Mouse (Mus musculus) forebrain, embryonic 15.5 days (tissue): ENCODE measurements around the gene Sln. TPM values are rescaled to one million over a fixed set of nuclear protein-coding genes. Genes with fewer than 3 reads are reported as not detected.

Source experiments
- ATAC-seq: fragments of 200-750 bp; cut with Nextera tagmentation; replicated peaks from 2 replicates; pipeline ENCODE4 v1.8.0; 2017; ENCODE audit warnings: mild to moderate bottlenecking, moderate TSS enrichment, moderate library complexity
- H3K27ac ChIP-seq: fragments of 300-500 bp; sonication (generic); replicated peaks from 2 replicates; pipeline ENCODE4 v1.5.1; 2015; ENCODE audit warnings: mild to moderate bottlenecking, inconsistent platforms
- H3K27me3 ChIP-seq: fragments of 300-500 bp; sonication (generic); 2 replicates; pipeline ENCODE4 v1.6.1; 2015; ENCODE audit warnings: inconsistent platforms
- H3K36me3 ChIP-seq: fragments of 300-500 bp; sonication (generic); 2 replicates; pipeline ENCODE4 v1.6.1; 2015; ENCODE audit warnings: mild to moderate bottlenecking, inconsistent platforms
- H3K4me1 ChIP-seq: fragments of 300-500 bp; sonication (generic); 2 replicates; pipeline ENCODE4 v1.6.1; 2015; ENCODE audit warnings: inconsistent platforms
- H3K4me2 ChIP-seq: fragments of 300-500 bp; sonication (generic); replicated peaks from 2 replicates; pipeline ENCODE4 v1.6.1; 2015; ENCODE audit warnings: mild to moderate bottlenecking, inconsistent platforms
- H3K4me3 ChIP-seq: fragments of 300-500 bp; sonication (generic); 2 replicates; pipeline ENCODE4 v1.5.1; 2015; ENCODE audit warnings: mild to moderate bottlenecking, inconsistent platforms
- H3K9ac ChIP-seq: fragments of 300-500 bp; sonication (generic); replicated peaks from 2 replicates; pipeline ENCODE4 v1.6.1; 2015; ENCODE audit warnings: mild to moderate bottlenecking, inconsistent platforms
- H3K9me3 ChIP-seq: fragments of 300-500 bp; sonication (generic); 2 replicates; pipeline ENCODE4 v1.6.1; 2016; ENCODE audit warnings: inconsistent platforms
- WGBS: fragments of 180-500 bp; shearing (Covaris S2); methylation state at CpG from one replicate; pipeline ENCODE4 v1.1.7; 2015; ENCODE audit warnings: mixed read lengths; 5-methylcytosine and 5-hydroxymethylcytosine counted together
- polyA plus RNA-seq: library from polyadenylated mRNA; unstranded; fragments of >200 nt; fragmentation: Nextera tagmentation; extraction: Ambion mirVana; gene quantifications from 2 replicates; pipeline ENCODE4 v1.2.1, GENCODE M21; 2015

Gene Sln
- polyA plus RNA-seq, 1 experiment from 2014 or later = 1.3 TPM

GRCm38 (mm10) chr9:53852158-53852557, 2.2 kb downstream of the Sln start:
- 86% methylated on average over 4 of the region's 4 CpGs for WGBS
- Histone ChIP-seq H3K4me3 (no peak overlapping the region), H3K27me3 (no peaks in the 10 kb centered on the region), H3K9ac (no peak overlapping the region), H3K4me1 (peaks cover 13% of the 10 kb centered on the region; the same call in 1 of the 2 replicates), H3K27ac (no peak overlapping the region), H3K9me3 (no peaks in the 10 kb centered on the region), H3K36me3 (no peaks in the 10 kb centered on the region), H3K4me2 (no peak overlapping the region)
- ATAC-seq = no peak

DNA sequence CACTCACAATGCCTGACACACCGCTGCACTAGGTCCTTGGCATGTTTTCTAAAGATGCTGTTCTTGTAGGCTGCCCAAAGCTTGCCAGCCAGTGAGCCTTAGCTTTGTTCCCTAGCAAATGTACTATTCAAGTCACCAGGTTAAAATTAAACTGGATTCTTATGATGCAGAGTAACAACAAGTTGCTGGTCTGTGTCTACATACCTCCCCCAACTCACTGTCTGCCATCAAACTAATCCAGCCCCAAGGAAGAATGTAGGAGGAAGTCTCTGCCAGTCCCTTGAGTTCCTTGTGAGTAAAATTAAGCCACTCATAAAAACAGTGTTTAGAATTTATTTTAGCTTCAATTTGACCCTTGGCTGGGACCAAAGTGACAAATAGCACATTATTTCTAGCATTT, 3.7 kb downstream of the Sln start:
- Histone ChIP-seq H3K4me2 (no peak overlapping the region), H3K9ac (no peak overlapping the region), H3K4me1 (peaks cover 2% of the 10 kb centered on the region; the same call in 1 of the 2 replicates), H3K9me3 (no peaks in the 10 kb centered on the region), H3K27ac (no peak overlapping the region), H3K27me3 (no peaks in the 10 kb centered on the region), H3K4me3 (no peak overlapping the region), H3K36me3 (no peaks in the 10 kb centered on the region)
- WGBS = 61% methylated on average over 1 of the region's 1 CpGs
- no peak for ATAC-seq

DNA sequence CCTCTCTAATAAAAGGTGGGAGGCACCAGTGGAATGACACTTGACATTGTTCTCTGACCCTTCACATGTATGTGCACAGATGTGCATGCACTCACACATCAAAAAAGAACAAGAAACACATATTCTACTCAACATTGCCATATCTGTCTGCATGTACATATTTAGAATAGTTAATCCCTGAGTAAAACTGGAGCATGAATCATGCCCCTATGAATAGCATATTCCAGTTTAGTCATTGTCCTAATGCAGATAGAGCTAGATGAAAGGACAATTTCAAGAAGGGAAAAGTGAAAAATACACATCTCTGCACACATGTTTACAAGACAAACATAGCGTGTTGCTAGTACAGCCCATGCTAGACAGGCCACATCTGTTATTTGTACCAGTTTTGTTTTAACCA, 4.6 kb downstream of the Sln start:
- no peak for ATAC-seq
- Histone ChIP-seq H3K9me3 (no peaks in the 10 kb centered on the region), H3K4me3 (no peak overlapping the region), H3K27me3 (no peaks in the 10 kb centered on the region), H3K9ac (no peak overlapping the region), H3K4me2 (no peak overlapping the region), H3K27ac (no peak overlapping the region), H3K4me1 (no peaks in the 10 kb centered on the region), H3K36me3 (no peaks in the 10 kb centered on the region)
- WGBS = 90% methylated on average over 1 of the region's 1 CpGs

DNA sequence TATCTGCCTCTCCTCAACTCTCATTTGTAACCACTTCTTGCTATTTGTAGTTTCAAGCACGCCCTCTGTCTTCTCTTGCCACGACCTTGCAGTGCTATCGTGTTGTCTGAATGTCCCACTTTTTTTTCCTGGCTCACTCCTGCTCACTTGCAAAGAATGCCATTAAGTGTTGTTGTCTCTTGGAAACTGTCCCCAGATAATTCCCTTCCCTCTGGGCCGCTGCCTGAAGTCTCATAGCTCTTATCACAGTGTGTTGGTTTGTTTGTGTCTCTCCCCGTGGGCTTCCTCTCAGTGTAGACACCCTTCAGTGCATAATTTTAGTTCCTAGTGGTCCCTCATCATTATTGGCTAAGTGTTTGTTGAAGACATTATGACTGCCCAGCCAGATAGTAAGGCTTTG, 7.9 kb downstream of the Sln start:
- 83% methylated on average over 5 of the region's 5 CpGs for whole genome bisulfite sequencing
- H3K4me3 ChIP-seq = no peak overlapping the region
- H3K4me1 ChIP-seq = no peaks in the 10 kb centered on the region
- no peak overlapping the region for H3K27ac ChIP-seq
- H3K27me3 ChIP-seq = no peaks in the 10 kb centered on the region
- H3K9ac ChIP-seq = no peak overlapping the region
- no peaks in the 10 kb centered on the region for H3K36me3 ChIP-seq
- H3K9me3 ChIP-seq = no peaks in the 10 kb centered on the region
- no peak for ATAC-seq
- no peak overlapping the region for H3K4me2 ChIP-seq

GRCm38 (mm10) chr9:53873239-53873638, 23.3 kb downstream of the Sln start:
- no peaks in the 10 kb centered on the region for H3K27me3 ChIP-seq
- no peak overlapping the region for H3K4me2 ChIP-seq
- 91% methylated on average over 8 of the region's 8 CpGs for WGBS
- no peaks in the 10 kb centered on the region for H3K36me3 ChIP-seq
- no peak for ATAC-seq
- no peak overlapping the region for H3K27ac ChIP-seq
- H3K9ac ChIP-seq = no peak overlapping the region
- H3K9me3 ChIP-seq = no peaks in the 10 kb centered on the region
- no peak overlapping the region for H3K4me3 ChIP-seq
- no peaks in the 10 kb centered on the region for H3K4me1 ChIP-seq

GRCm38 (mm10) chr9:53877423-53877822, 27.5 kb downstream of the Sln start:
- Histone ChIP-seq H3K4me3 (no peak overlapping the region), H3K9me3 (no peaks in the 10 kb centered on the region), H3K27me3 (no peaks in the 10 kb centered on the region), H3K27ac (no peak overlapping the region), H3K4me2 (no peak overlapping the region), H3K4me1 (no peaks in the 10 kb centered on the region), H3K9ac (no peak overlapping the region), H3K36me3 (no peaks in the 10 kb centered on the region)
- ATAC-seq = no peak
- 21% methylated on average over 2 of the region's 2 CpGs for WGBS

GRCm38 (mm10) chr9:53883588-53884280, 33.8 kb downstream of the Sln start:
- 81% methylated on average over 23 of the region's 23 CpGs for WGBS
- H3K27ac ChIP-seq = peak overlapping the region; percentile 79
- H3K4me1 ChIP-seq = no peaks in the 10 kb centered on the region
- no peaks in the 10 kb centered on the region for H3K9me3 ChIP-seq
- no peak overlapping the region for H3K4me2 ChIP-seq
- ATAC-seq = peak; percentile 93
- H3K4me3 ChIP-seq = no peak overlapping the region
- no peaks in the 10 kb centered on the region for H3K36me3 ChIP-seq
- no peaks in the 10 kb centered on the region for H3K27me3 ChIP-seq
- H3K9ac ChIP-seq = no peak overlapping the region

DNA sequence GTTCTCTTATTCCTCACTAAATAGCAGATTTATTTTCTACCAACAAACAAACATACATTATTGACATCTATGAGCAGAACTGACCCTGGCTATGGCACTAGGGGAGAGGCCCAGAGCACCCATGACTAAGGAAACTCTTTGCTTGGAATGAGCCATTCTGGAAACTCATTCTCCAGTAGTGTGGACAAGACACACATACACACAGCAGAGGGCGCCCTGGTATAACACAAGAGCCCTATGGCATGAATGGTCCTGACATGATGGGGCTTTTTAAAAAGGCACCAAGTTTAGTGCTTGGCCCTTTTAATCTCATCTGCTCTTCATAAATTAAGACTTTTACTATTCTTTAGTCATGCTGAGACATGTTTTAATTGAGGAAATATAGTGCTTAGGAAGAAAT, 40.1 kb downstream of the Sln start:
- 4% methylated on average over 1 of the region's 1 CpGs for WGBS
- Histone ChIP-seq H3K9ac (no peak overlapping the region), H3K9me3 (no peaks in the 10 kb centered on the region), H3K4me1 (no peaks in the 10 kb centered on the region), H3K27ac (no peak overlapping the region), H3K4me3 (no peak overlapping the region), H3K36me3 (no peaks in the 10 kb centered on the region), H3K27me3 (no peaks in the 10 kb centered on the region), H3K4me2 (no peak overlapping the region)
- ATAC-seq = peak; percentile 70

DNA sequence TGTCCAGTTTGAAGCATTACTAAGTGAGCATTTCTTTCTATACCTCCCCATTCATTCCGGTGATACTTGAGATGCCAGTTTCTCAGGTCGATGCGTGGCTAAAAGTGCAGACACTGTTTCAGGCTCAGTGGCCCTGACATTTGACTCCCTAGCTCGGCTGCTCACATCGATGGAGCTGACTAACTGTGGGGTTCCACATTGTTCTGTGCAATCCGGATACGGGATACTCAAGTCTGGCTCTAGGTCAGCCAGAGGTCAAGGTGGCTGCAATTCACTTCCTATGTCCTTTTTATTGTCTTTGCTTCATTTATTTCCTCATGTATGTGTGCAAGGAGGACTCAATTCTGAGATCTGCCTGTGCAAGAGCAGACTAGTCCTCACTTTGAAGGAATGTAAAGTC, 45.9 kb downstream of the Sln start:
- no peaks in the 10 kb centered on the region for H3K9me3 ChIP-seq
- H3K9ac ChIP-seq = no peak overlapping the region
- no peak overlapping the region for H3K27ac ChIP-seq
- H3K27me3 ChIP-seq = no peaks in the 10 kb centered on the region
- no peaks in the 10 kb centered on the region for H3K36me3 ChIP-seq
- no peak for ATAC-seq
- 79% methylated on average over 7 of the region's 7 CpGs for WGBS
- H3K4me3 ChIP-seq = no peak overlapping the region
- H3K4me1 ChIP-seq = peaks cover 7% of the 10 kb centered on the region; the same call in 1 of the 2 replicates
- no peak overlapping the region for H3K4me2 ChIP-seq

DNA sequence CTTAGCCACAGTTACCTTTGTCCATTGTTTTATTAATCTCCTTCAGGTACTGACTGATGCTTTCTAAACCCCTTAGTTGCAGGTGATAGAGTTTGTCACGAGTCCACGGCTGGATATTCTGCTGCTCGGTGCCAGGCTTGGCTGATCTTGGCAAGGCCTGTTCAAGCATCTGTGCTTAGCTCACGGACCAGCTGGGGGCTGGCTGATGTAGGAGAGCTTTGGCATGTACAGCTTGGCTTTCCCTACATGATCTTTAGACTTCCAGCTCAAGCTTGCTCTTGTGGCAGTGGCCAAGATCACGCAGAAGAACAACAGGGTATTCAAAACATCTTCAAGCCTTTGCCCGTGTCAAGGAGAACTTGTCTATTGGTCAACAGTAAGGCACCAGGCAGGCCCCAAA, 49.9 kb downstream of the Sln start:
- Histone ChIP-seq H3K4me2 (no peak overlapping the region), H3K36me3 (no peaks in the 10 kb centered on the region), H3K4me3 (no peak overlapping the region), H3K4me1 (peaks cover 11% of the 10 kb centered on the region; the same call in 1 of the 2 replicates), H3K27ac (peak overlapping the region; percentile 78), H3K9me3 (no peaks in the 10 kb centered on the region), H3K9ac (no peak overlapping the region), H3K27me3 (no peaks in the 10 kb centered on the region)
- ATAC-seq = peak; percentile 78
- WGBS = 60% methylated on average over 6 of the region's 6 CpGs

GRCm38 (mm10) chr9:53903215-53903842, 53.4 kb downstream of the Sln start:
- Histone ChIP-seq H3K4me2 (no peak overlapping the region), H3K27ac (peak overlapping the region; percentile 89), H3K4me1 (peaks cover 15% of the 10 kb centered on the region; the same call in 1 of the 2 replicates), H3K4me3 (no peak overlapping the region), H3K36me3 (no peaks in the 10 kb centered on the region), H3K9me3 (no peaks in the 10 kb centered on the region), H3K27me3 (no peaks in the 10 kb centered on the region), H3K9ac (no peak overlapping the region)
- ATAC-seq = peak; percentile 51; the same call in 1 of the 2 replicates
- WGBS = 52% methylated on average over 7 of the region's 7 CpGs
